Mouse (Mus musculus) testis, adult 2 months (tissue): ENCODE data around the gene Nwd1.

ENCODE experiments used
- CTCF ChIP-seq: fragments of 200-500 bp; IDR thresholded peaks from 2 replicates; pipeline ENCODE4 v1.5.1; 2012; ENCODE audit warnings: low read depth, mild to moderate bottlenecking, inconsistent platforms, low read length, moderate library complexity; ENCODE audit not compliant: control insufficient read depth, insufficient read depth, insufficient replicate concordance
- POLR2A ChIP-seq: fragments of 200-500 bp; IDR thresholded peaks from 2 replicates; pipeline ENCODE4 v1.6.1; 2012; ENCODE audit warnings: low read depth, mild to moderate bottlenecking, inconsistent platforms, low read length, moderate library complexity; ENCODE audit not compliant: control insufficient read depth

DNA sequence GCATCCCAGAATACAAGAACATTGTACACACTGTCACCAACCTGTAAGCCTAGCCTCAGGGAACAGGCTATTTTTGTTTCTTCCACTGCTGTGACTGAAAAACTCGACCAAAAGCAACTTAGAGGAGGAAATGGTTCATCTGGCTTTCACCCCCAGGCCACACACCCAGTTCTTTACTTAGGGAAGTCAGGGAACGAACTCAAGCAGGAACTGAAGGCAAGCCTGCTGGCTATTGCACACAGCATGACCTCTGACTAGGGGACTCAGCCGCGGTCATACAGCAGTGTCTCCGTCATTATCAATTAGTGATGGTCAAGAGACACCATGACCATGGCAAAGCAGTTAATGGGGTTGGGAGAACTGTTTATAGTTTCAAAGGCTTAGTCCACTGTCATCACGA is 66.1 kb downstream of the Nwd1 start:
- TF ChIP-seq CTCF (no peak), POLR2A (no peak)
